Comparison of ENCODE assay signal across 23 mouse cellular contexts in the genomic region with DNA sequence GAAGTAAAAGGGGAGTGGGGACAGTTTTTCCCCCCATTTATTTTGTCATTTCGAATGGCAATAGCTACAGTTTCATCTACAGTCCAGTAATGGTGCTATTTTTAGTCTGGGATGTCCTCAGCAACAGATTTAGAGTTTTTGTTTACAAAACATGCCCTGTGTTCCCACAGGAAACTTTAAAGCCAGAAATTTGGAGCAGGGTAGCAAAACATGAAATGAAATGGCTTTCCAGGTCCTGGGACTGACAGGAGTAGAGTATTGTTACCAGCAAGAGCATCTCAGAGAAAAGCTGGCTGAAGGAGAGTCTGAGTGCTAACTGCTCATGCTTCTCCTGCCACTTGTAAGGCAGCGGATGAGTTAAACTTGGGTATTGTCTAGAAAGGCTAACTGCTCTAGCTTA. TPM values are rescaled to one million over a fixed set of nuclear protein-coding genes. Genes with fewer than 3 reads are reported as not detected.
DNase-seq lines count a peak whose midpoint lies in the region; ATAC-seq and TF ChIP-seq lines count a peak whose summit lies in the region.
"Had no signal": no experiment of that assay in that cellular context is flagged by ENCODE, and none has a peak within 500 bp of the region (broad histone marks: within the 10 kb centered on the region; RNA-seq: fewer than 3 reads in every experiment).

No protein-coding gene starts in this region.

- H3K27me3 ChIP-seq in kidney, embryonic 16.5 days (ENCODE audit: insufficient read depth, low read length), result no peaks in the 10 kb centered on the region
- H3K27me3 ChIP-seq in lung, postnatal 0 days (replicated peaks; ENCODE audit: insufficient read depth, low read length), result no peaks in the 10 kb centered on the region
- H3K27me3 ChIP-seq: embryonic facial prominence, embryonic 13.5 days; forebrain, embryonic 12.5 days; heart, embryonic 15.5 days; hindbrain, embryonic 12.5 days had no signal

- H3K9ac ChIP-seq in kidney, embryonic 16.5 days (replicated peaks; ENCODE audit: low read length), result no peak overlapping the region
- H3K9ac ChIP-seq in lung, postnatal 0 days (replicated peaks; ENCODE audit: low read depth), result no peak overlapping the region
- H3K9ac ChIP-seq: embryonic facial prominence, embryonic 13.5 days; forebrain, embryonic 12.5 days; heart, embryonic 15.5 days; hindbrain, embryonic 12.5 days had no signal

- H3K4me2 ChIP-seq in kidney, embryonic 16.5 days (replicated peaks; ENCODE audit: low read depth, low read length), result no peak overlapping the region
- no peak overlapping the region for H3K4me2 ChIP-seq in lung, postnatal 0 days (replicated peaks; ENCODE audit: low read depth, low read length)
- H3K4me2 ChIP-seq: embryonic facial prominence, embryonic 13.5 days; forebrain, embryonic 12.5 days; heart, embryonic 15.5 days; hindbrain, embryonic 12.5 days had no signal

- no peak for TF ChIP-seq CTCF in lung, postnatal 0 days (IDR thresholded peaks at IDR 0.05)

- no peaks in the 10 kb centered on the region for H3K36me3 ChIP-seq in kidney, embryonic 16.5 days (ENCODE audit: insufficient read depth, low read length)
- no peaks in the 10 kb centered on the region for H3K36me3 ChIP-seq in lung, postnatal 0 days (ENCODE audit: insufficient read depth, low read length)
- H3K36me3 ChIP-seq: embryonic facial prominence, embryonic 13.5 days; forebrain, embryonic 12.5 days; heart, embryonic 10.5 days; heart, embryonic 15.5 days; hindbrain, embryonic 12.5 days had no signal

- no peaks in the 10 kb centered on the region for H3K9me3 ChIP-seq in kidney, embryonic 16.5 days (ENCODE audit: low read length)
- no peaks in the 10 kb centered on the region for H3K9me3 ChIP-seq in lung, postnatal 0 days (ENCODE audit: low read length)
- H3K9me3 ChIP-seq: embryonic facial prominence, embryonic 13.5 days; forebrain, embryonic 12.5 days; heart, embryonic 10.5 days; heart, embryonic 15.5 days; hindbrain, embryonic 12.5 days had no signal

- 85% methylated on average over 2 of the region's 2 CpGs for WGBS in kidney, embryonic 16.5 days
- 59% methylated on average over 2 of the region's 2 CpGs for WGBS in lung, postnatal 0 days

- H3K4me3 ChIP-seq in kidney, embryonic 16.5 days (ENCODE audit: low read length), result no peak overlapping the region
- H3K4me3 ChIP-seq in lung, postnatal 0 days (ENCODE audit: low read depth, low read length), result no peak overlapping the region
- H3K4me3 ChIP-seq: embryonic facial prominence, embryonic 13.5 days; forebrain, embryonic 12.5 days; heart, embryonic 10.5 days; heart, embryonic 15.5 days; hindbrain, embryonic 12.5 days had no signal

- peak overlapping the region; percentile 62 for H3K27ac ChIP-seq in kidney, embryonic 16.5 days (ENCODE audit: low read length)
- H3K27ac ChIP-seq in lung, postnatal 0 days (ENCODE audit: low read length), result no peak overlapping the region
- H3K27ac ChIP-seq: embryonic facial prominence, embryonic 13.5 days; forebrain, embryonic 12.5 days; heart, embryonic 10.5 days; hindbrain, embryonic 12.5 days had no signal

- peak; percentile 73 for DNase-seq in heart, adult 11 months
- no peak for DNase-seq in heart, postnatal 4 days
- DNase-seq in kidney, postnatal 4 days, result no peak
- DNase-seq in lung, postnatal 0 days (ENCODE audit: low spot score), result peak; percentile 49
- no peak for DNase-seq in lung, postnatal 4 days
- no peak for DNase-seq in ovary, adult 18-20 months (ENCODE audit: low spot score)
- DNase-seq: adrenal gland, postnatal 14 days; cerebellum, adult 18-20 months; cerebellum, adult 9-11 months; cerebellum, postnatal 36 days; gastrocnemius, postnatal 14 days had no signal

- no peak for ATAC-seq in kidney, embryonic 16.5 days (ENCODE audit: low FRiP score, low TSS enrichment)
- ATAC-seq in lung, postnatal 0 days, result no peak
- ATAC-seq: forebrain, embryonic 16.5 days; hindbrain, embryonic 16.5 days had no signal

- peaks cover 13% of the 10 kb centered on the region; the same call in 1 of the 2 replicates for H3K4me1 ChIP-seq in kidney, embryonic 16.5 days (ENCODE audit: insufficient read depth, low read length)
- H3K4me1 ChIP-seq in lung, postnatal 0 days (ENCODE audit: insufficient read depth, low read depth, low read length), result no peaks in the 10 kb centered on the region; the same call in 1 of the 2 replicates
- H3K4me1 ChIP-seq: forebrain, embryonic 12.5 days; heart, embryonic 10.5 days; hindbrain, embryonic 12.5 days had no signal

- no peak for TF ChIP-seq EP300 in lung, postnatal 0 days (IDR thresholded peaks at IDR 0.05)

RNA-seq across cellular contexts. Expression of a gene that starts 22.8 kb away (rescaled TPM):
- total RNA-seq in heart, postnatal 4 days (2021), result 10 to 100 TPM; 61.2 to 63.6 TPM
- polyA plus RNA-seq in kidney, embryonic 16.5 days (2015; fragmentation: Nextera tagmentation; extraction: Ambion mirVana), result 27.7 and 28.1 TPM in 2 replicates
- 37.7 and 41.6 TPM in 2 replicates for polyA plus RNA-seq in lung, postnatal 0 days (2015; fragmentation: Nextera tagmentation; extraction: Ambion mirVana)

RNA-seq across cellular contexts. Expression of a gene that starts 37.4 kb away (rescaled TPM):
- not detected for total RNA-seq in heart, postnatal 4 days (2021)
- polyA plus RNA-seq in kidney, embryonic 16.5 days (2015; fragmentation: Nextera tagmentation; extraction: Ambion mirVana), result 0.13 TPM in 1 of 2 replicates, not detected in the other
- polyA plus RNA-seq in lung, postnatal 0 days (2015; fragmentation: Nextera tagmentation; extraction: Ambion mirVana), result 0.04 TPM in 1 of 2 replicates, not detected in the other
- total RNA-seq: adrenal gland, adult 18-20 months; adrenal gland, postnatal 14 days; gastrocnemius, postnatal 14 days; granulocyte monocyte progenitor cell, adult 5-6 weeks; heart, postnatal 25 days had no signal
- polyA plus RNA-seq: C2C12; heart, embryonic 10.5 days; heart, embryonic 15.5 days; hindbrain, embryonic 12.5 days had no signal

Comparison
In these comparisons a context has a peak if more than half of its experiments do, and no peak if none do; other contexts are left out.
1. DNase-seq: peak in heart, adult 11 months (single experiment) and lung, postnatal 0 days (single experiment); none in heart, postnatal 4 days (single experiment), kidney, postnatal 4 days (0 of 2), lung, postnatal 4 days (0 of 2) and ovary, adult 18-20 months (single experiment).